Mouse (Mus musculus): ENCODE measurements around the gene Pdzrn3.

Pdzrn3 gene

GRCm38 (mm10) chr6:101372982-101373381 is 4.7 kb downstream of the Pdzrn3 start:
- no peak for DNase-seq (ENCODE audit: low read depth, low spot score)

GRCm38 (mm10) chr6:101366809-101367602 is 10.7 kb downstream of the Pdzrn3 start:
- no peak for DNase-seq (ENCODE audit: low read depth, low spot score)

GRCm38 (mm10) chr6:101365795-101366194 is 11.9 kb downstream of the Pdzrn3 start:
- DNase-seq (ENCODE audit: low read depth, low spot score) = no peak

GRCm38 (mm10) chr6:101363904-101364303 is 13.8 kb downstream of the Pdzrn3 start:
- no peak for DNase-seq (ENCODE audit: low read depth, low spot score)

GRCm38 (mm10) chr6:101362728-101363127 is 15.0 kb downstream of the Pdzrn3 start:
- DNase-seq (ENCODE audit: low read depth, low spot score) = no peak

- DNase-seq (ENCODE audit: low read depth, low spot score) = no peak
Observed at GRCm38 (mm10) chr6:101362268-101362667, 15.4 kb downstream of the Pdzrn3 start.

GRCm38 (mm10) chr6:101360211-101360737 is 17.4 kb downstream of the Pdzrn3 start:
- no peak for DNase-seq (ENCODE audit: low read depth, low spot score)

GRCm38 (mm10) chr6:101359646-101360045 is 18.1 kb downstream of the Pdzrn3 start:
- no peak for DNase-seq (ENCODE audit: low read depth, low spot score)

GRCm38 (mm10) chr6:101354887-101355286 is 22.8 kb downstream of the Pdzrn3 start:
- DNase-seq (ENCODE audit: low read depth, low spot score) = peak; percentile 64

- peak; percentile 86 for DNase-seq (ENCODE audit: low read depth, low spot score)
Observed at GRCm38 (mm10) chr6:101354230-101354881, 23.3 kb downstream of the Pdzrn3 start.

GRCm38 (mm10) chr6:101353701-101354100 is 24.0 kb downstream of the Pdzrn3 start:
- DNase-seq (ENCODE audit: low read depth, low spot score) = no peak

- no peak for DNase-seq (ENCODE audit: low read depth, low spot score)
Observed at GRCm38 (mm10) chr6:101352626-101353025, 25.1 kb downstream of the Pdzrn3 start.

GRCm38 (mm10) chr6:101351100-101351499 is 26.6 kb downstream of the Pdzrn3 start:
- no peak for DNase-seq (ENCODE audit: low read depth, low spot score)

- DNase-seq (ENCODE audit: low read depth, low spot score) = no peak
Observed at GRCm38 (mm10) chr6:101350414-101350973, 27.2 kb downstream of the Pdzrn3 start.

- DNase-seq (ENCODE audit: low read depth, low spot score) = peak; percentile 76
Observed at GRCm38 (mm10) chr6:101348496-101348895, 29.2 kb downstream of the Pdzrn3 start.

- no peak for DNase-seq (ENCODE audit: low read depth, low spot score)
Observed at GRCm38 (mm10) chr6:101340051-101340450, 37.6 kb downstream of the Pdzrn3 start.

GRCm38 (mm10) chr6:101337842-101338528 is 39.7 kb downstream of the Pdzrn3 start:
- no peak for DNase-seq (ENCODE audit: low read depth, low spot score)

- no peak for DNase-seq (ENCODE audit: low read depth, low spot score)
Observed at GRCm38 (mm10) chr6:101336660-101337059, 41.0 kb downstream of the Pdzrn3 start.

- DNase-seq (ENCODE audit: low read depth, low spot score) = no peak
Observed at GRCm38 (mm10) chr6:101335744-101336143, 42.0 kb downstream of the Pdzrn3 start.

GRCm38 (mm10) chr6:101334495-101334894 is 43.2 kb downstream of the Pdzrn3 start:
- no peak for DNase-seq (ENCODE audit: low read depth, low spot score)

GRCm38 (mm10) chr6:101330392-101330791 is 47.3 kb downstream of the Pdzrn3 start:
- DNase-seq (ENCODE audit: low read depth, low spot score) = no peak

GRCm38 (mm10) chr6:101329499-101329898 is 48.2 kb downstream of the Pdzrn3 start:
- DNase-seq (ENCODE audit: low read depth, low spot score) = no peak
